Mouse (Mus musculus) CH12.LX (cell line): ENCODE measurements around the gene Fam234b.

Experiments used
- BHLHE40 ChIP-seq: IDR thresholded peaks from 2 replicates; pipeline ENCODE4 v1.6.1; 2011; ENCODE audit warnings: mild to moderate bottlenecking, low read depth, low read length, improper control_type of control experiment
- CHD2 ChIP-seq: IDR thresholded peaks from 2 replicates; pipeline ENCODE4 v1.6.1; 2011; ENCODE audit warnings: low read length, improper control_type of control experiment
- CTCF ChIP-seq, 2 experiments: IDR thresholded peaks in 1 of 2; conservative IDR thresholded peaks in 1 of 2; 2 replicates each; pipeline ENCODE4 v1.5.1; 2011 to 2012; ENCODE audit warnings: low read depth in 2 of 2, low read length in 2 of 2, improper control_type of control experiment in 1 of 2, inconsistent platforms in 1 of 2, mild to moderate bottlenecking in 1 of 2, moderate library complexity in 1 of 2
- JUND ChIP-seq: conservative IDR thresholded peaks from 2 replicates; pipeline ENCODE4 v1.6.1; 2011; ENCODE audit warnings: low read depth, low read length, improper control_type of control experiment
- MAFK ChIP-seq: IDR thresholded peaks from 2 replicates; pipeline ENCODE4 v1.6.1; 2011; ENCODE audit warnings: low read length, improper control_type of control experiment; ENCODE audit not compliant: insufficient replicate concordance
- MYC ChIP-seq: IDR thresholded peaks from 2 replicates; pipeline ENCODE4 v1.6.1; 2011; ENCODE audit warnings: low read depth, mild to moderate bottlenecking, improper control_type of control experiment, low read length
- TCF12 ChIP-seq: IDR thresholded peaks from 2 replicates; pipeline ENCODE4 v1.6.1; 2014; ENCODE audit warnings: low read depth, mild to moderate bottlenecking, inconsistent platforms, low read length, improper control_type of control experiment
- ZC3H11A ChIP-seq: IDR thresholded peaks from 2 replicates; pipeline ENCODE4 v1.6.1; 2012; ENCODE audit warnings: low read depth, mild to moderate bottlenecking, inconsistent platforms, low read length, improper control_type of control experiment
- ZMIZ1 ChIP-seq: IDR thresholded peaks from 2 replicates; pipeline ENCODE4 v1.6.1; 2012; ENCODE audit warnings: low read depth, mild to moderate bottlenecking, inconsistent platforms, low read length, improper control_type of control experiment
- ZNF384 ChIP-seq: IDR thresholded peaks from 2 replicates; pipeline ENCODE4 v1.6.1; 2012; ENCODE audit warnings: low read depth, low read length, improper control_type of control experiment, inconsistent platforms

DNA sequence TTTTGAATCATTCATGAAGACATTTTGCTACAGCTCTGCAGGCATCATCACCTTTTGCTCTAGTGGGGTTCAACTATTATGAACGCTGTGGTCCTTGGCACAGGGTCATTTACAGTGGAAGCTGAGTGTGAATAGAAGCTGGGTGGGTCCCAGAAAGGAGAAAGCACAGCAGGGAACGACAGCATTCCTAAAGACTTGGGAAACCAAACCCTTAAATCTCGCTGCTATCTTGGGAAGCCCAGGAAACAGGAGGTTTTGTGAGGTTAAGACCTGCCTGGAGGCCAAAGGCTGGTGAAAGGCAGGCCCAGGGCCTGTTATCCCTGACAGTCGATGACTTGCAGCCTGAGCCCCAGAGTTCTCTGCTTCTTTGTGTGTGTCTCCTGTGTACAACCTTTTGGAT is 40.4 kb downstream of the Fam234b start:
- no peak for TF ChIP-seq CHD2
- TF ChIP-seq JUND: no peak
- no peak for TF ChIP-seq ZNF384
- no peak for TF ChIP-seq ZMIZ1
- no peak for TF ChIP-seq CTCF (conservative IDR thresholded peaks at IDR 0.05 in 1 of 2, IDR thresholded peaks at IDR 0.05 in 1 of 2; ENCODE audit: low read depth in 2 of 2, low read length in 2 of 2)
- TF ChIP-seq ZC3H11A: no peak
- TF ChIP-seq BHLHE40: no peak
- TF ChIP-seq TCF12: no peak
- no peak for TF ChIP-seq MYC
- TF ChIP-seq MAFK: no peak
